Mouse (Mus musculus) hindbrain, postnatal 0 days (tissue): ENCODE measurements around the gene Nudt3. TPM values are rescaled to one million over a fixed set of nuclear protein-coding genes. Genes with fewer than 3 reads are reported as not detected.

Source experiments
- ATAC-seq: fragments of 200-750 bp; cut with Nextera tagmentation; 2 replicates; pipeline ENCODE4 v1.8.0; 2017; ENCODE audit warnings: mild to moderate bottlenecking, moderate TSS enrichment, moderate library complexity
- DNase-seq: peaks from one replicate; pipeline ENCODE4 v3.0.0-alpha.2; 2015; ENCODE audit warnings: low spot score
- H3K27ac ChIP-seq: fragments of 300-500 bp; sonication (generic); 2 replicates; pipeline ENCODE4 v1.5.1; 2014; ENCODE audit warnings: mild to moderate bottlenecking
- H3K27me3 ChIP-seq: fragments of 300-500 bp; sonication (generic); 2 replicates; pipeline ENCODE4 v1.6.1; 2014; ENCODE audit warnings: low read length, mixed read lengths; ENCODE audit not compliant: insufficient read depth
- H3K36me3 ChIP-seq: fragments of 300-500 bp; sonication (generic); 2 replicates; pipeline ENCODE4 v1.6.1; 2014; ENCODE audit warnings: low read length, mixed read lengths; ENCODE audit not compliant: insufficient read depth
- H3K4me1 ChIP-seq: fragments of 300-500 bp; sonication (generic); 2 replicates; pipeline ENCODE4 v1.6.1; 2014; ENCODE audit warnings: antibody characterized with exemption, low read length, mixed read lengths; ENCODE audit not compliant: insufficient read depth
- H3K4me2 ChIP-seq: fragments of 300-500 bp; sonication (generic); 2 replicates; pipeline ENCODE4 v1.6.1; 2014; ENCODE audit warnings: low read depth, mild to moderate bottlenecking, low read length, moderate library complexity, mixed read lengths
- H3K4me3 ChIP-seq: fragments of 300-500 bp; sonication (generic); 2 replicates; pipeline ENCODE4 v1.5.1; 2014; ENCODE audit warnings: low read length
- H3K9ac ChIP-seq: fragments of 300-500 bp; sonication (generic); replicated peaks from 2 replicates; pipeline ENCODE4 v1.6.1; 2014; ENCODE audit warnings: mild to moderate bottlenecking, low read length, moderate library complexity, mixed read lengths
- H3K9me3 ChIP-seq: fragments of 300-500 bp; sonication (generic); 2 replicates; pipeline ENCODE4 v1.6.1; 2016; ENCODE audit warnings: low read length, mixed read lengths
- CTCF ChIP-seq: IDR thresholded peaks from 2 replicates; pipeline ENCODE4 v1.5.1; 2016; ENCODE audit warnings: antibody characterized with exemption, control low read depth, low read depth
- WGBS: fragments of 180-500 bp; shearing (Covaris S2); extraction: QIAGEN DNeasy Blood & Tissue Kit; methylation state at CpG from one replicate; pipeline ENCODE4 v1.1.7; 2014; 5-methylcytosine and 5-hydroxymethylcytosine counted together
- polyA plus RNA-seq: library from polyadenylated mRNA; unstranded; fragments of >200 nt; fragmentation: Nextera tagmentation; extraction: Ambion mirVana; gene quantifications from 2 replicates; pipeline ENCODE4 v1.2.1, GENCODE M21; 2015
- total RNA-seq: library from RNA; depleted of rRNA; stranded (reverse); fragments of >200 nt; gene quantifications from 2 replicates; pipeline ENCODE4 v1.2.3, GENCODE M21; 2014

Nudt3 gene
- total and polyA plus RNA-seq, 2 experiments from 2014 or later: 220 to 252 TPM

GRCm38 (mm10) chr17:27579816-27580215 is 43.5 kb downstream of the Nudt3 start:
- Histone ChIP-seq H3K4me3 (no peak overlapping the region), H3K36me3 (peaks cover 28% of the 10 kb centered on the region; the same call in 1 of the 2 replicates), H3K4me2 (no peak overlapping the region), H3K27me3 (no peaks in the 10 kb centered on the region), H3K27ac (peak overlapping the region; percentile 69; the same call in 1 of the 2 replicates), H3K4me1 (peaks cover 5% of the 10 kb centered on the region; the same call in 1 of the 2 replicates), H3K9me3 (no peaks in the 10 kb centered on the region), H3K9ac (no peak overlapping the region)
- TF ChIP-seq CTCF: no peak
- no peak for ATAC-seq
- 58% methylated on average over 8 of the region's 8 CpGs for WGBS
- DNase-seq: peak; percentile 61

DNA sequence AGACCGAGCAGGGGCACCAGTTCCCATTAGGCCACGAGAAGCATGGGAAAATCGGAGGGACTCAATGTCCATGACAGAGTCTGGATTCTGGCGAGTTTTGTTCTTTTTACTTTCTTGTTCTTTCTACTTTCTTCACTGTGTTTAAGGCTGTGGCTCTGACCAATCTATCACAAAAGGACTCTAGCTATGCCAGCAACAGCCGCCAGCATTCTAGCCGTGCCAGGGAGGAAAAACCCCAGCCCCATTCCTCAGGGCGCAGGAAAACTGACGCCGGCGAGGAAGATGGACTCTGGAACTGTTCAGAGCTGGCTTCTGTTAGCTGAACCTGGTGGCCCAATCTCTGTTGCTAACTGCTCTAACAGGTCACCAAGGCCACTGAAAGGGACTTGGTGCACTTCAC is 44.8 kb downstream of the Nudt3 start:
- ATAC-seq (peak; percentile 57; the same call in 1 of the 2 replicates), DNase-seq (peak; percentile 71)
- H3K36me3 ChIP-seq: peaks cover 28% of the 10 kb centered on the region; the same call in 1 of the 2 replicates
- H3K27ac ChIP-seq: peak overlapping the region; percentile 69
- no peaks in the 10 kb centered on the region for H3K9me3 ChIP-seq
- peaks cover 9% of the 10 kb centered on the region for H3K4me1 ChIP-seq
- H3K4me2 ChIP-seq: no peak overlapping the region
- TF ChIP-seq CTCF: no peak
- H3K9ac ChIP-seq: no peak overlapping the region
- 63% methylated on average over 10 of the region's 10 CpGs for WGBS
- no peaks in the 10 kb centered on the region for H3K27me3 ChIP-seq
- no peak overlapping the region for H3K4me3 ChIP-seq

DNA sequence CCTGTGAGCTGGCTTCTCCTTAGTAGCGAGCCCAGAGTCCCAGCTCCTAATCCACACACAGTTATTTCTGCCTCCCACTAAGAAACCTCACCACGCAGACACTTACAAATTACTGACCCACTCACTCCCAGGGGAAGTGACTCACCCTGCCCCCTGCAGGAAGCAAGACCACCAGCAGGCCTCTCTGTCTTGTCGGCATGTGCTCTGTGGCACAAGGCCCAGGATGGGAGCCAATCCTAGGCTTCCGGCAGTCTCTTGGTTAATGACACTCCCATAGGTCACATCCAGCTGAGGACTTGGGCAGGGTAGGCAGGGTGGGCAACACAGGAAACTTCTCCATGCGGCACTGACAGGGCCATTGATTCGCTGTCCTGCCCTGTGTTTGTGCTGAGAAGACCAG is 45.8 kb downstream of the Nudt3 start:
- peak overlapping the region; percentile 60; the same call in 1 of the 2 replicates for H3K27ac ChIP-seq
- ATAC-seq: peak; percentile 36; the same call in 1 of the 2 replicates
- peaks cover 23% of the 10 kb centered on the region; the same call in 1 of the 2 replicates for H3K36me3 ChIP-seq
- peak; percentile 57 for TF ChIP-seq CTCF
- 44% methylated on average over 6 of the region's 6 CpGs for WGBS
- H3K9me3 ChIP-seq: no peaks in the 10 kb centered on the region
- no peak overlapping the region for H3K9ac ChIP-seq
- H3K4me3 ChIP-seq: no peak overlapping the region
- peak; percentile 66 for DNase-seq
- H3K27me3 ChIP-seq: no peaks in the 10 kb centered on the region
- no peak overlapping the region for H3K4me2 ChIP-seq
- H3K4me1 ChIP-seq: peaks cover 9% of the 10 kb centered on the region

DNA sequence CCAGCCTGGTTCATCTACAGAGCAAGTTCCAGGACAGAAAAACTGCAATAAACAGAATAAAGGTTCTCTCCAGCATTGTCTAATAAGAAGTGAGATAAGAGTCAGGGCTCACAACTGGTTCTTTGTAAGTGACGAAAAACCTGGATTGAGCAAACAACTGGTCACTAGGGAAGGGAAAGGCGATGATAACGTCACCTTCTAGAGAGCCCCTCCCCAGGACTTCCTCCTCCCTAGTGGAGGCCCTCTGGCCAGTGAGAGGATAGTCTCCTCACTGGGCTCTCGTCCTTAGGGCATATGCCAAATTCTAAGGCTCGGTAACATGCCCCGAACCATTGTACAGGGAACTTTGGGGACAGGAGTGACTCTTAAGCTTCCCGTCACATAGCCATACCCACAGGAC is 47.2 kb downstream of the Nudt3 start:
- Histone ChIP-seq H3K27ac (peak overlapping the region; percentile 80; the same call in 1 of the 2 replicates), H3K36me3 (peaks cover 15% of the 10 kb centered on the region; the same call in 1 of the 2 replicates)
- WGBS: 85% methylated on average over 7 of the region's 7 CpGs

DNA sequence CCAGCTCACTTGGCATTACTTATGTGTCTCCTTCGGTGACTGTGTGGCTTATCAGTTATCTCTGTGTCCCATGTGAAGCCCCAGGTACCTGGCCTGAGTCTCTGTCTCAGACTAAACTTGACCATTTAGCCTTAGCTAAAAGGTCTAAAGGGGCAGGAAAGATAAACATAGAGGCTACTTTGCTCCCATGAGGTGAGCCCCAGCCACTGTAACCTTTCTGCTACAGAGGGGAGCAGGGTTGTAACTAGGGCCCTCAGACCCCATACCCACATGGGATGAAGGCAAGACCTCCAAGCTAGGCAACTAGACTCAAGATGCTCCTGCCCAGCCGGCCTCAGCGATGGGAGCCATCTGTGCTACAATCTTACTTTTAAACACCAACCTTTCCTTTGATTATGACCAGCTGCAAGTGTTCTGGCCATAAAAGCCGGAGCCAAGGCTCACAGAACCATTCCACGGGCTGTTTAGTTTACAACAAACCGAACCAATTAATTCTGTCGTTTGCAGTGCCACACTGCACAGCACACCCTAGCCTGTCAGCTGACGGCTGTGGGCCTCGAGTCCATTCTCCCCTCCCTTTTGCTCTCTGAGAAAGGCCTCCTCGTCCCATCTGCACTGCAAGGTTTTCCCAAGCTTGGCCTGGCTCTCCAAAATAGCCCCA is 48.0 kb downstream of the Nudt3 start:
- Histone ChIP-seq H3K4me2 (no peak overlapping the region), H3K4me3 (no peak overlapping the region), H3K4me1 (peaks cover 9% of the 10 kb centered on the region), H3K9ac (no peak overlapping the region), H3K36me3 (0 out of 2 replicates have a peak, but pooled peaks cover 7% of the 10 kb centered on the region), H3K27me3 (no peaks in the 10 kb centered on the region), H3K27ac (peak overlapping the region; percentile 80; the same call in 1 of the 2 replicates), H3K9me3 (no peaks in the 10 kb centered on the region)
- 59% methylated on average over 10 of the region's 10 CpGs for WGBS
- no peak for TF ChIP-seq CTCF
- ATAC-seq (no peak), DNase-seq (no peak)

More for the DNA sequence above, 47.2 kb downstream of the Nudt3 start:
- no peak for TF ChIP-seq CTCF
- Histone ChIP-seq H3K9me3 (no peaks in the 10 kb centered on the region), H3K4me1 (peaks cover 9% of the 10 kb centered on the region), H3K4me3 (no peak overlapping the region), H3K4me2 (no peak overlapping the region), H3K27me3 (no peaks in the 10 kb centered on the region), H3K9ac (no peak overlapping the region)
- DNase-seq (no peak), ATAC-seq (no peak)

GRCm38 (mm10) chr17:27574470-27575115 is 48.7 kb downstream of the Nudt3 start:
- Histone ChIP-seq H3K27ac (peak overlapping the region; percentile 80), H3K4me3 (no peak overlapping the region), H3K36me3 (0 out of 2 replicates have a peak, but pooled peaks cover 7% of the 10 kb centered on the region), H3K4me2 (no peak overlapping the region), H3K9me3 (no peaks in the 10 kb centered on the region), H3K4me1 (peaks cover 9% of the 10 kb centered on the region), H3K9ac (no peak overlapping the region), H3K27me3 (no peaks in the 10 kb centered on the region)
- DNase-seq (peak; percentile 84), ATAC-seq (peak; percentile 73)
- no peak for TF ChIP-seq CTCF
- WGBS: 56% methylated on average over 15 of the region's 16 CpGs
